Mouse (Mus musculus) forebrain, embryonic 11.5 days (tissue): ENCODE measurements around the gene Mob3a. TPM values are rescaled to one million over a fixed set of nuclear protein-coding genes. Genes with fewer than 3 reads are reported as not detected.

ENCODE experiments used
- polyA plus RNA-seq: library from polyadenylated mRNA; unstranded; fragments of >200 nt; fragmentation: Nextera tagmentation; extraction: Ambion mirVana; gene quantifications from 2 replicates; pipeline ENCODE4 v1.2.1, GENCODE M21; 2014

The Mob3a gene
- polyA plus RNA-seq, 1 experiment from 2014 or later = 61.1 TPM

Other genes starting within 250 kb of the Mob3a start
- 0.49 and 0.53 TPM in 2 replicates for gene Onecut3, start 207.1 kb downstream of the Mob3a start, polyA plus RNA-seq
- gene Atp8b3, start 162.9 kb downstream of the Mob3a start, polyA plus RNA-seq = 0.35 and 0.59 TPM in 2 replicates
- 34.9 and 37.1 TPM in 2 replicates for gene Rexo1, start 140.4 kb downstream of the Mob3a start, polyA plus RNA-seq
- gene Klf16, start 124.7 kb downstream of the Mob3a start, polyA plus RNA-seq = 5.9 and 7.7 TPM in 2 replicates
- 94.6 and 121 TPM in 2 replicates for gene Abhd17a, start 111.6 kb downstream of the Mob3a start, polyA plus RNA-seq
- 67.7 and 78.5 TPM in 2 replicates for gene Scamp4, start 99.1 kb downstream of the Mob3a start, polyA plus RNA-seq
- gene Adat3, start 99.1 kb downstream of the Mob3a start, polyA plus RNA-seq = 7.6 and 9.5 TPM in 2 replicates
- 3.6 and 4.7 TPM in 2 replicates for gene Gm49322, start 96.0 kb downstream of the Mob3a start, polyA plus RNA-seq
- 134 TPM in 2 replicates for gene Csnk1g2, start 79.1 kb downstream of the Mob3a start, polyA plus RNA-seq
- gene Btbd2, start 44.9 kb downstream of the Mob3a start, polyA plus RNA-seq = 78.3 and 97.3 TPM in 2 replicates
- gene Mknk2, start 23.9 kb downstream of the Mob3a start, polyA plus RNA-seq = 85.1 and 87.0 TPM in 2 replicates
- 4.8 and 7.2 TPM in 2 replicates for gene Izumo4, start 207 bp upstream of the Mob3a start, polyA plus RNA-seq
- 84.2 and 86.3 TPM in 2 replicates for gene Ap3d1, start 40.3 kb upstream of the Mob3a start, polyA plus RNA-seq
- 34.5 and 34.9 TPM in 2 replicates for gene Dot1l, start 53.2 kb upstream of the Mob3a start, polyA plus RNA-seq
- 116 and 119 TPM in 2 replicates for gene Sf3a2, start 96.2 kb upstream of the Mob3a start, polyA plus RNA-seq
- 160 and 163 TPM in 2 replicates for gene Plekhj1, start 96.6 kb upstream of the Mob3a start, polyA plus RNA-seq
- gene Amh, start 103.3 kb upstream of the Mob3a start, polyA plus RNA-seq = 0.15 and 0.16 TPM in 2 replicates
- 0.47 and 0.59 TPM in 2 replicates for gene Jsrp1, start 111.5 kb upstream of the Mob3a start, polyA plus RNA-seq
- 1,775 and 1,994 TPM in 2 replicates for gene Oaz1, start 124.7 kb upstream of the Mob3a start, polyA plus RNA-seq
- gene Lingo3, start 142.1 kb upstream of the Mob3a start, polyA plus RNA-seq = 1.2 and 2.1 TPM in 2 replicates
- gene Lsm7, start 153.2 kb upstream of the Mob3a start, polyA plus RNA-seq = 308 and 322 TPM in 2 replicates
- 37.0 and 39.8 TPM in 2 replicates for gene Sppl2b, start 153.3 kb upstream of the Mob3a start, polyA plus RNA-seq
- 0.08 and 0.12 TPM in 2 replicates for gene Tmprss9, start 169.9 kb upstream of the Mob3a start, polyA plus RNA-seq
- gene Timm13, start 199.0 kb upstream of the Mob3a start, polyA plus RNA-seq = 313 and 317 TPM in 2 replicates
- 29.8 and 30.9 TPM in 2 replicates for gene Lmnb2, start 216.3 kb upstream of the Mob3a start, polyA plus RNA-seq
- gene Gadd45b, start 228.1 kb upstream of the Mob3a start, polyA plus RNA-seq = 10.7 and 13.0 TPM in 2 replicates